Mouse (Mus musculus): Measurements from ENCODE around the gene Dennd2c.

Gene Dennd2c

GRCm38 (mm10) chr3:103102454-103103390 lies at the start of gene Dennd2c:
Gene Dennd2c (plus strand): TSS chr3:103102604.
- peak; percentile 86 to 88 for DNase-seq (ENCODE audit: low spot score in 2 of 2)

- no peak for DNase-seq (ENCODE audit: low spot score in 2 of 2)
Measured at GRCm38 (mm10) chr3:103056016-103056595, 46.3 kb upstream of the Dennd2c start.

GRCm38 (mm10) chr3:103057752-103058151 lies 44.7 kb upstream of the Dennd2c start:
- no peak for DNase-seq (ENCODE audit: low spot score in 2 of 2)

- peak; percentile 90 to 92 for DNase-seq (ENCODE audit: low spot score in 2 of 2)
Measured at GRCm38 (mm10) chr3:103058207-103059157, 43.9 kb upstream of the Dennd2c start, which contains the start of gene Nras. Gene Nras (plus strand): TSS chr3:103058285.

GRCm38 (mm10) chr3:103066927-103067326 lies 35.5 kb upstream of the Dennd2c start:
- DNase-seq (ENCODE audit: low spot score in 2 of 2) = no peak

- DNase-seq (ENCODE audit: low spot score in 2 of 2) = no peak
Measured at GRCm38 (mm10) chr3:103068971-103069370, 33.4 kb upstream of the Dennd2c start.

- no peak for DNase-seq (ENCODE audit: low spot score in 2 of 2)
Measured at GRCm38 (mm10) chr3:103073771-103074170, 28.6 kb upstream of the Dennd2c start, which contains the start of gene Ampd1. Gene Ampd1 (plus strand): TSS chr3:103074014.

GRCm38 (mm10) chr3:103075871-103076270 lies 26.5 kb upstream of the Dennd2c start:
- DNase-seq (ENCODE audit: low spot score in 2 of 2) = no peak

GRCm38 (mm10) chr3:103076476-103076875 lies 25.9 kb upstream of the Dennd2c start:
- no peak for DNase-seq (ENCODE audit: low spot score in 2 of 2)

- DNase-seq (ENCODE audit: low spot score in 2 of 2) = no peak
Measured at GRCm38 (mm10) chr3:103079301-103079700, 23.1 kb upstream of the Dennd2c start.

GRCm38 (mm10) chr3:103081051-103081450 lies 21.4 kb upstream of the Dennd2c start:
- no peak for DNase-seq (ENCODE audit: low spot score in 2 of 2)

GRCm38 (mm10) chr3:103081861-103082453 lies 20.4 kb upstream of the Dennd2c start:
- DNase-seq (ENCODE audit: low spot score in 2 of 2) = no peak

GRCm38 (mm10) chr3:103082761-103083160 lies 19.6 kb upstream of the Dennd2c start:
- no peak for DNase-seq (ENCODE audit: low spot score in 2 of 2)

- no peak for DNase-seq (ENCODE audit: low spot score in 2 of 2)
Measured at GRCm38 (mm10) chr3:103085986-103086385, 16.4 kb upstream of the Dennd2c start.

GRCm38 (mm10) chr3:103091753-103092152 lies 10.7 kb upstream of the Dennd2c start:
- DNase-seq (ENCODE audit: low spot score in 2 of 2) = peak; percentile 17 to 24

GRCm38 (mm10) chr3:103098662-103099061 lies 3.7 kb upstream of the Dennd2c start:
- peak; percentile 8 for DNase-seq (ENCODE audit: low spot score in 2 of 2)

GRCm38 (mm10) chr3:103099667-103100066 lies 2.7 kb upstream of the Dennd2c start:
- DNase-seq (ENCODE audit: low spot score in 2 of 2) = no peak

- DNase-seq (ENCODE audit: low spot score in 2 of 2) = no peak
Measured at GRCm38 (mm10) chr3:103100735-103101134, 1.7 kb upstream of the Dennd2c start.

GRCm38 (mm10) chr3:103101194-103101593 lies 1.2 kb upstream of the Dennd2c start:
- no peak for DNase-seq (ENCODE audit: low spot score in 2 of 2)

GRCm38 (mm10) chr3:103101909-103102308 lies 495 bp upstream of the Dennd2c start:
- peak in 1 of 2 experiments; percentile 15 for DNase-seq (ENCODE audit: low spot score in 2 of 2)

- no peak for DNase-seq (ENCODE audit: low spot score in 2 of 2)
Measured at GRCm38 (mm10) chr3:103107565-103108240, 5.3 kb downstream of the Dennd2c start.
